Mouse (Mus musculus) stomach, embryonic 14.5 days (tissue): ENCODE results near the gene Rasgef1a. TPM values are rescaled to one million over a fixed set of nuclear protein-coding genes. Genes with fewer than 3 reads are reported as not detected.

ENCODE experiments used
- ATAC-seq: fragments of 200-750 bp; cut with Nextera tagmentation; 2 replicates; pipeline ENCODE4 v1.8.0; 2017; ENCODE audit warnings: low read depth, moderate TSS enrichment; ENCODE audit not compliant: insufficient number of reproducible peaks, insufficient read depth, low FRiP score
- H3K27ac ChIP-seq: fragments of 300-500 bp; sonication (generic); 2 replicates; pipeline ENCODE4 v1.5.1; 2014; ENCODE audit warnings: mild to moderate bottlenecking, low read length, moderate library complexity, mixed read lengths
- H3K27me3 ChIP-seq: fragments of 300-500 bp; sonication (generic); 2 replicates; pipeline ENCODE4 v1.6.1; 2014; ENCODE audit warnings: low read length, control low read depth, mixed read lengths; ENCODE audit not compliant: control insufficient read depth, insufficient read depth
- H3K36me3 ChIP-seq: fragments of 300-500 bp; sonication (generic); 2 replicates; pipeline ENCODE4 v1.6.1; 2014; ENCODE audit warnings: mild to moderate bottlenecking, control low read depth, low read length, moderate library complexity, mixed read lengths; ENCODE audit not compliant: control insufficient read depth, insufficient read depth
- H3K4me1 ChIP-seq: fragments of 300-500 bp; sonication (generic); 2 replicates; pipeline ENCODE4 v1.6.1; 2014; ENCODE audit warnings: low read length, control low read depth, mixed read lengths; ENCODE audit not compliant: control insufficient read depth, insufficient read depth
- H3K4me2 ChIP-seq: fragments of 300-500 bp; sonication (generic); replicated peaks from 2 replicates; pipeline ENCODE4 v1.6.1; 2014; ENCODE audit warnings: low read depth, low read length, control low read depth
- H3K4me3 ChIP-seq: fragments of 300-500 bp; sonication (generic); 2 replicates; pipeline ENCODE4 v1.5.1; 2014; ENCODE audit warnings: low read depth, low read length, control low read depth
- H3K9ac ChIP-seq: fragments of 300-500 bp; sonication (generic); replicated peaks from 2 replicates; pipeline ENCODE4 v1.6.1; 2014; ENCODE audit warnings: low read depth, mild to moderate bottlenecking, control low read depth, low read length, moderate library complexity, mixed read lengths
- H3K9me3 ChIP-seq: fragments of 300-500 bp; sonication (generic); 2 replicates; pipeline ENCODE4 v1.6.1; 2016; ENCODE audit warnings: low read depth, low read length, control low read depth; ENCODE audit not compliant: control insufficient read depth
- WGBS: fragments of 180-500 bp; shearing (Covaris S2); extraction: QIAGEN DNeasy Blood & Tissue Kit; methylation state at CpG from one replicate; pipeline ENCODE4 v1.1.7; 2014; 5-methylcytosine and 5-hydroxymethylcytosine counted together
- polyA plus RNA-seq: library from polyadenylated mRNA; unstranded; fragments of >200 nt; fragmentation: Nextera tagmentation; extraction: Ambion mirVana; gene quantifications from 2 replicates; pipeline ENCODE4 v1.2.1, GENCODE M21; 2014

Gene Rasgef1a
- polyA plus RNA-seq, 1 experiment from 2014 or later, result 0.14 TPM

DNA sequence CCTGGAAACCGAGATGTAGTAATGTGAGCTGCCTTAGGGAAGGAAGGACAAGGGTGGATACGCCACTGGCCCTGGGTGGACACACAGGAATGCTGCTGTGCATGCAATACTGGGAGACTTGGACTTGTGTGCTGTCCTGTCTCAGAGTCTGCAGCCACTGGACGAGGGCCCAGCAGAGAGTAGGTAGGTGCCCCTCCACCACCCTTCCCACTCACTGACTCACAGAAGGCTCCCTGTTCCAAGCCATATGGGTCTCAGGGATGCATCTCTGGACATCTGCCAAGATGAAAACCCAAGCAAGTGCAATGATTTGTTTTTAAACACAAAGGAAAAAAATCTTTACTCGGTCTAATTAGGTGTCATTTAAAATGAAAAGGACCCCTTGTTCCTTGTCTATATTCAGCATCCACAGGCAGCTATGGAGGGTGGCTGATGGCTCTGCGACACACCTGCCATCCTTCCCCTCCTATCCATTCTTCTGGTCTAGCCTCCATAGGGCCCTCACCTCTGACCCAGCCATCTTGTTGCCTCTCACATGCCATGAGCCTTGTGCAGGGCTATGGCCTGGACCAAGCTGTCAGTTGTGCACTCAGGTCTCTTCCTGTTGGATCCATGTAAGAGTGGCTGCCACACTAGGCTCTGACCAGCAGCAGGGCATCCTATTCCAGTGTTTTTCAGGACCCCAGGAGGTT, 59.2 kb downstream of the Rasgef1a start:
- no peak for ATAC-seq
- Histone ChIP-seq H3K9ac (no peak overlapping the region), H3K36me3 (no peaks in the 10 kb centered on the region), H3K4me2 (no peak overlapping the region), H3K27ac (no peak overlapping the region), H3K4me1 (peaks cover 19% of the 10 kb centered on the region), H3K9me3 (no peaks in the 10 kb centered on the region), H3K4me3 (no peak overlapping the region), H3K27me3 (0 out of 2 replicates have a peak, but pooled peaks cover 2% of the 10 kb centered on the region)
- WGBS, result 63% methylated on average over 5 of the region's 5 CpGs

DNA sequence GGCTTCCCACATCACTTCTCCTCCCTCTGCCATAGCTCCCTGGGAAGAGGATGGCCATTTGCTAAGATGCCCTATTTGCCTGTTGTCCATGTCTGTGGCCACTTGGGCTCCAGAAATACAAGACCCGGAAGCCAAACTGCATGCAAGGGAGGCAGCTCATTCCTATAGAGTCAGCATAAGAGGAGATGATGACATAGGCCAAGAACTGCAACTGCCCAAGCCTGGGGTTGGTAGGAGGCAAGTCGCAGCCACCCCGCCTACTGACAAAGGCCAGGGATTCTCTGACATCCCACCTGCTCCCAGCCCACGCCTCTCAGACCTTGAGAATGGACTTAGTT, 59.7 kb downstream of the Rasgef1a start:
- Histone ChIP-seq H3K27ac (no peak overlapping the region), H3K4me2 (no peak overlapping the region), H3K9me3 (no peaks in the 10 kb centered on the region), H3K4me3 (no peak overlapping the region), H3K27me3 (0 out of 2 replicates have a peak, but pooled peaks cover 2% of the 10 kb centered on the region), H3K9ac (no peak overlapping the region), H3K4me1 (peaks cover 15% of the 10 kb centered on the region), H3K36me3 (no peaks in the 10 kb centered on the region)
- no peak for ATAC-seq
- WGBS, result 81% methylated on average over 4 of the region's 4 CpGs

DNA sequence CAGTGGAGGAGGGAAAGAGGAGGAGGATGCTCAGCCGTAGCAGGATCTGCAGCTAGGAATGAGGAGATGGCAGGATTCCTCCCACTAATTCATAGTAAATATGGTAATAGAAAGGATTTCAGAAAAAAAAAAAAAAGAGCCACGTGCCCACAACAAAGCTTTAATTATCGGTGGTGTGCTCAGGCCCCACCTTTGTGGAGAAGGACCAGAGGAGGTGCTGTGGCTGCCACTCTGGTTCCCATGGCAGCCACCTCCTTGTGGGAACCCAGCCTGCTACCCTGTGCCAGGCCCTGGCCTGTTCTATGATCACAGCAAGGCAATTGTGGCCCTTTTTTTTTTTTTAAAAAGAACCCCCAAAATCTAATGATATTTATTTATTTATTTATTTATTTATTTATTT, 60.2 kb downstream of the Rasgef1a start:
- H3K4me2 ChIP-seq, result no peak overlapping the region
- no peak for ATAC-seq
- no peaks in the 10 kb centered on the region for H3K9me3 ChIP-seq
- 76% methylated on average over 3 of the region's 3 CpGs for WGBS
- H3K4me3 ChIP-seq, result no peak overlapping the region
- H3K27ac ChIP-seq, result no peak overlapping the region
- H3K36me3 ChIP-seq, result no peaks in the 10 kb centered on the region
- peaks cover 11% of the 10 kb centered on the region for H3K4me1 ChIP-seq
- no peak overlapping the region for H3K9ac ChIP-seq
- 0 out of 2 replicates have a peak, but pooled peaks cover 2% of the 10 kb centered on the region for H3K27me3 ChIP-seq

DNA sequence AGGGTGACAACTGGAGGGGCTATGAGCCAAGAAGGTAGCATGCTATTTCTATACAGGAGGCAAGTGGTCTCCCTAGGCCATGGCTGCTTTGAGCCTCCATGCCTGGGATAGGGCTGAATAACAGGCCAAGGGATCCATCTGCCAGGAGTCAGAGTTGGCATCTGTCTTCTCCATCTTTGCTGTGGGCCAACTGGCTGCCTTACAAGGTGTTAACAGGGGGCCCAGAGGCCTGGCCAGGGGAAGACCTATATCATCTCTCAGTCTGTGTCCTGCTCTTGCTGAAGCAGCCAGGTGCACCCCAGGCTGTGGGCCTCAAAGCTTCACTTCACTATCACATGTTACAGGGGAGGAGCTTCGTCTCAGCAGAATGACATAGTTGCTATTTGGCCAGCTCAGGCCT, 60.9 kb downstream of the Rasgef1a start:
- no peaks in the 10 kb centered on the region for H3K27me3 ChIP-seq
- H3K4me2 ChIP-seq, result no peak overlapping the region
- H3K4me1 ChIP-seq, result peaks cover 8% of the 10 kb centered on the region
- H3K36me3 ChIP-seq, result no peaks in the 10 kb centered on the region
- H3K9me3 ChIP-seq, result no peaks in the 10 kb centered on the region
- whole genome bisulfite sequencing, result 96% methylated on average over 1 of the region's 1 CpGs
- no peak overlapping the region for H3K9ac ChIP-seq
- no peak overlapping the region for H3K4me3 ChIP-seq
- no peak for ATAC-seq
- no peak overlapping the region for H3K27ac ChIP-seq

DNA sequence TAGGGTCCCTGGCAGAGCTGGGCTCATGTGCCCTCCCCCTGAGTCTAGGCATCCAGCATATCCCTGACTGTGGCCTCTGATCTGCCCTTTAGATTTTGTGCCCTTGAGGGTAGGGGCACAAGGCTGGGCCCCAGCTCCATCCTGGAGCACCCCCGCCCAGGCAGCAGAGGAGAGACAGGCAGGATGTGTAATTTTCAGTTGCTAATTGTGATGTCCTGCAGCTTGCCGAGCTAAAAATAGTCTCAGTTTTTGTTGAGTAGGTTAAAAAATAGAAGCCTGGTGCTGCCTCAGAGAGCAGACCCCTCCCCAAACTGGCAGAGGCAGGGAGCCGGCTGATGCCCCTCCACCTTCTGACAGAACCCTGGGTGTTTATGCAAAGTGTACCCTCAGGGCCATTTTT, 62.9 kb downstream of the Rasgef1a start:
- ATAC-seq, result no peak
- H3K9ac ChIP-seq, result no peak overlapping the region
- H3K27me3 ChIP-seq, result no peaks in the 10 kb centered on the region
- H3K9me3 ChIP-seq, result no peaks in the 10 kb centered on the region
- 45% methylated on average over 3 of the region's 3 CpGs for WGBS
- peaks cover 8% of the 10 kb centered on the region for H3K4me1 ChIP-seq
- no peaks in the 10 kb centered on the region for H3K36me3 ChIP-seq
- no peak overlapping the region for H3K4me3 ChIP-seq
- H3K4me2 ChIP-seq, result no peak overlapping the region
- no peak overlapping the region; the same call in 1 of the 2 replicates for H3K27ac ChIP-seq

DNA sequence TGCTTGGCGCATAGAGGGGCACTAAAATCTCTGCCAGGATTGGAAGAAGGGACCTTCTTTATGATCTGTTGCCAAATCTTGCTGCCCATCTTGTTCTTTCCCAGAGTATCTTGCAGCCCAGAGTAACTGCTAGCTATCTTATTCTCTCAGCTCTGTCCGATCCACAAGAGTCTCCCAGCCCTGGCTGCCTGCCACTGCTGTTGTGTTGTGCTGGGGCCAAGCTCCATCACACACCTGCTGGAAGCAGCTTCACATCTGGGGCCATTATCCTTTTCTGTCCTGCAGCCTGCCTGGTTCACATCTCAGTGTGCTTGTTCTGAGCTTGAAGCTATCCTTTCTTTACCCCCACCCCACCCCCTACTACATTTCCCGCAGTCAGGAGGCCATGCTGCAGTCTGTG, 65.0 kb downstream of the Rasgef1a start:
- no peak for ATAC-seq
- Histone ChIP-seq H3K4me3 (no peak overlapping the region), H3K9ac (no peak overlapping the region), H3K27me3 (no peaks in the 10 kb centered on the region), H3K27ac (no peak overlapping the region), H3K4me1 (peaks cover 8% of the 10 kb centered on the region), H3K36me3 (no peaks in the 10 kb centered on the region), H3K4me2 (no peak overlapping the region), H3K9me3 (no peaks in the 10 kb centered on the region)
- 62% methylated on average over 3 of the region's 3 CpGs for WGBS

DNA sequence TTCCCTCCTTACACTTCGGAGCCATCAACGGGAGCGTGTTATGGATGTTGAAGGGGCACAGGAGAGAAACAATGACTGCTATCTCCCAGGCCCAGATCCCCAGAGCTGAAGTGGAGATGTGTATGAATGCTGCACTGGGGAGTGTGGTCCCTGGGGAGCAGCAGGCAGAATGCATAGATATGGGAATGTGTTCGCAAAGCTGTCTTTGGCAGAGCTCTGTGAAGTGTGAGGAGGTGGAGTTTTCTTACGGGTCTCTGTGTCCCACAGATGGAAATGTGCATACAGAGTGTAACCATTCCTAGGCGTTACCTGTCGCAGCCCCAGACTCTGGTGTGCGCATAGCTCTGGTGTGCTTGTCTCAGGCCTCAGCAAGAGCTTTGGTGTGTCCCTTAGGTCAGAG, 65.5 kb downstream of the Rasgef1a start:
- Histone ChIP-seq H3K4me1 (peaks cover 8% of the 10 kb centered on the region), H3K9me3 (no peaks in the 10 kb centered on the region), H3K4me2 (no peak overlapping the region), H3K36me3 (no peaks in the 10 kb centered on the region), H3K4me3 (no peak overlapping the region), H3K9ac (no peak overlapping the region), H3K27ac (no peak overlapping the region), H3K27me3 (no peaks in the 10 kb centered on the region)
- ATAC-seq, result no peak
- WGBS, result 80% methylated on average over 8 of the region's 8 CpGs

DNA sequence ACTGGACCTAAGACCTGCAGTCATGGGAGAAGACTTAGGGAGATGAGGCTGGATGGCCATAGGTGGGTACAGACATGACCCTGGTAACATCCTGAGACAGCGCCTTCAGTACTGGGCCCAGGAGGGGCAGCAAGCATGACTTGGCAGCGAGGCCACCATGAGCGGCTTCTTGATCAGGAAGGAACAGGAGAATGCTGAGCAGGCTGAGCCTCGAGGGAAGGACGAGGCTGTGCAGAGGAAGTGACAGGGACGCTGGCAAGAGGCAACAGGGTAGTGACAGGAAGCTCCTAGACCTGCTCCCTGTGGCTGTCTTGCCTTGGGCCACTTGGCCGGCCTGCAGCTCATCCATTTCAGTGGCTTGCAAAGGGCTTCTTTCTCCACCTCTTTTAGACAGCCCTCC, 66.2 kb downstream of the Rasgef1a start:
- no peak for ATAC-seq
- H3K4me1 ChIP-seq, result peaks cover 8% of the 10 kb centered on the region
- no peaks in the 10 kb centered on the region for H3K27me3 ChIP-seq
- 74% methylated on average over 7 of the region's 7 CpGs for WGBS
- H3K27ac ChIP-seq, result no peak overlapping the region
- H3K4me3 ChIP-seq, result no peak overlapping the region
- H3K4me2 ChIP-seq, result no peak overlapping the region
- no peak overlapping the region for H3K9ac ChIP-seq
- H3K9me3 ChIP-seq, result no peaks in the 10 kb centered on the region
- H3K36me3 ChIP-seq, result no peaks in the 10 kb centered on the region

DNA sequence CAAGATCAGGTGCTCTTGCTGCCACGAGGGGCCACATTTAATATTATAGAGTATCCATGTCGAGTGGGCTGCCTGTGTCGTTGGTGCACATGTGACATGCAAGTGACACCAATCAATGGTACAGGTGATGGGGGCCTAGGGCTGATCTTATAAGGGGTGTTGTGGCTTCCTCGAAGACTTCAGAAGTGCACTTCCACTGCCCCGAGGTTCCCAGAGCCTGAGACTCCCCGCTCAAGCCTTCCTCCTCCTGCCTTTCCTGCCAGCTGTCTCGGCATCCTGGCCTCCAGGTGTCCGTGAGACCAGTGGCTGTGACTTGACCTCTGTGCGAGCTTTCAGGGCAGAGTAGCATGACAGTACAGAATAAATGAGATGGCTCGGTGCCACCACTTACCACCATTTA, 67.5 kb downstream of the Rasgef1a start:
- no peak for ATAC-seq
- no peaks in the 10 kb centered on the region for H3K9me3 ChIP-seq
- H3K9ac ChIP-seq, result no peak overlapping the region
- H3K36me3 ChIP-seq, result no peaks in the 10 kb centered on the region
- no peaks in the 10 kb centered on the region for H3K27me3 ChIP-seq
- 59% methylated on average over 10 of the region's 10 CpGs for WGBS
- peaks cover 8% of the 10 kb centered on the region for H3K4me1 ChIP-seq
- no peak overlapping the region for H3K4me2 ChIP-seq
- H3K27ac ChIP-seq, result no peak overlapping the region
- H3K4me3 ChIP-seq, result no peak overlapping the region
